Mouse (Mus musculus) heart, adult 2 months (tissue): Measurements from ENCODE around the gene Cd38.

Source experiments
- CTCF ChIP-seq: fragments of 200-600 bp; IDR thresholded peaks from 2 replicates; pipeline ENCODE4 v1.8.1; 2022; ENCODE audit warnings: antibody characterized with exemption, mild to moderate bottlenecking, moderate library complexity
- EP300 ChIP-seq: fragments of 200-500 bp; IDR thresholded peaks from 2 replicates; pipeline ENCODE4 v1.6.1; 2011; ENCODE audit warnings: low read depth, low read length, control low read depth; ENCODE audit not compliant: insufficient read depth
- POLR2A ChIP-seq: fragments of 200-500 bp; IDR thresholded peaks from 2 replicates; pipeline ENCODE4 v1.6.1; 2011; ENCODE audit warnings: mild to moderate bottlenecking, low read depth, low read length, control low read depth; ENCODE audit not compliant: insufficient read depth

- TF ChIP-seq CTCF = no peak
- no peak for TF ChIP-seq POLR2A
- no peak for TF ChIP-seq EP300
Measured at GRCm38 (mm10) chr5:43842576-43843155, 25.7 kb upstream of the Cd38 start.
